Mouse (Mus musculus) kidney, postnatal 10 days (tissue): ENCODE data around the gene Col18a1.

Source experiments
- DNase-seq: peaks from one replicate; pipeline ENCODE4 v3.0.0; 2021; ENCODE audit warnings: mixed read lengths

Col18a1 gene

DNA sequence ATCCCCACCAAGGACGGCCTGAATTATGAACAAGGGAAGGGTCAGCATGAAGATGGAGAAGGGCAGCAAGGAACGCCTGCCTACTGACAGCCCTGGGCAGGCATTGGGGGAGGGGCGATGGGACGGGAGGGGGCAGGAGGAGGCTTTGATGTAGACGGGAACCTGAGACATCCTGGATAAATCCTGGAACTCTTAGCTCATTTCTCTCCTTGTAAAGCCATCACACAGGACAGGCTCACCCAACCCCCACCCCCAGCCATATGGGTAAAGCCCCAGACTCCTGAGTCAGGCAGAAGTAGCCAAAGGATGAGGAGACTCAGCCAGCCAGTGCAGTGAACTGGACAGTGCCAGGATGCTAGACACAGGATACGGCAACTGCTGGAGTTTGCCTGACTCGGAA, 161.4 kb downstream of the Col18a1 start:
- no peak for DNase-seq
